Mouse (Mus musculus): ENCODE results near the gene Upk3bl.

- TF ChIP-seq CTCF (IDR thresholded peaks at IDR 0.05; ENCODE audit: extremely low read depth, insufficient read depth, insufficient read length, insufficient replicate concordance) (no peak), POLR2A (IDR thresholded peaks at IDR 0.05; ENCODE audit: low read depth, low read length) (no peak)
Measured at GRCm38 (mm10) chr5:136019907-136020306, 34.4 kb upstream of the Upk3bl start.

All from spleen, adult 2 months (tissue).